Mouse (Mus musculus): Measurements from ENCODE around the gene Pgs1. TPM values are rescaled to one million over a fixed set of nuclear protein-coding genes. Genes with fewer than 3 reads are reported as not detected.

The Pgs1 gene
- total and polyA plus RNA-seq, 3 experiments: 38.1 to 60.5 (median 50.8) TPM

DNA sequence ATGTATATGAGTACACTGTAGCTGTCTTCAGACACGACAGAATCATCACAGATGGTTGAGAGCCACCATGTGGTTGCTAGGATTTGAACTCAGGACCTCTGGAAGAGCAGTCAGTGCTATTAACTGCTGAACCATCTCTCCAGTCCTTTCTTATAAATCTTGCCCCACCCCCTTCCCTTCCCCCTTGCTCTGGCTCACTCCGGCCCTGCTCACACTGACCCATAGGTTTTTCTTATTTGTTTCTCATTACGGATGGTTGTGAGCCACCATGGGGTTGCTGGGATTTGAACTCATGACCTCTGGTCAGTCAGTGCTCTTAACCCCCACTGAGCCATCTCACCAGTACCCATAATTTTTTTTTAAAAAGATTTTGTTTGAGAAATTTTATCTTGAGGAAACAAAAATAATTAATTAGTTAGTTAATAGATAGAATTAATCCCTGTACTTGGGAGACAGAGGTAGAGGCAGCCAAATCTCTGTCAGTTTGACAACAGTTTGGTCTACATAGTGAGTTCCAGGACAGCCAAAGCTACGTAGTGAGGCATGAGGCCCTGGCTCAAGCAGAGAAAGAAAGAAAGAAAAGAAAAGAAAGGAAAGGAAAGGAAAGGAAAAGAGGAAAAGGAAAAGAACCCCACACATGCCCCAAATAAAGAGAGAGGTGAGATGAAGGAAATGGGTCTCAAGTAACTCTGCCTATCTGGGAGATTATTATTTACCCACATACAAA, 46.9 kb upstream of the Pgs1 start:
- dilution Hi-C loops (cut with MboI; ENCODE audit: extremely low pct_ligation_motif_present, extremely low pct_unique_long_range_greater_than_20kb, low sequenced_read_pairs) (no loop called here), in situ Hi-C loops (cut with MboI; ENCODE audit: low pct_ligation_motif_present, low pct_unique_long_range_greater_than_20kb, low sequenced_read_pairs) (no loop called here)
- Histone ChIP-seq H3K36me3 (replicated peaks in 1 of 2; ENCODE audit: control insufficient read depth in 1 of 2, insufficient read depth in 1 of 2, low read length in 1 of 2) (no peaks in the 10 kb centered on the region), H3K9me3 (replicated peaks; ENCODE audit: low read length) (no peaks in the 10 kb centered on the region), H3K4me3 (replicated peaks in 1 of 3; ENCODE audit: low read depth in 2 of 3, low read length in 2 of 3, poor library complexity in 1 of 3) (no peak overlapping the region), H3K4me2 (ENCODE audit: insufficient read depth, low read depth, poor library complexity, severe bottlenecking) (no peak overlapping the region), H3K79me2 (replicated peaks; ENCODE audit: control insufficient read depth, extremely low read depth, insufficient read depth, poor library complexity, severe bottlenecking) (no peaks in the 10 kb centered on the region), H3K4me1 (ENCODE audit: control insufficient read depth in 1 of 2, insufficient read depth in 2 of 2) (peaks cover 2 to 22% of the 10 kb centered on the region in 2 experiments; a peak in 2 of 4 replicates), H3K9ac (ENCODE audit: insufficient read depth, low read depth) (no peak overlapping the region), H3K27ac (ENCODE audit: insufficient read depth, low read depth) (no peak overlapping the region), H3K27me3 (replicated peaks) (peaks cover 40% of the 10 kb centered on the region)
- TF ChIP-seq USF2 (conservative IDR thresholded peaks at IDR 0.05; ENCODE audit: low read depth, low read length) (no peak), IRF4 (IDR thresholded peaks at IDR 0.05; ENCODE audit: low read depth, low read length) (no peak), MAZ (IDR thresholded peaks at IDR 0.05; ENCODE audit: low read depth, low read length) (no peak), ETS1 (conservative IDR thresholded peaks at IDR 0.05; ENCODE audit: low read depth, low read length) (no peak), KAT2A (IDR thresholded peaks at IDR 0.05; ENCODE audit: insufficient replicate concordance, low read length) (no peak)
- DNase-seq (ENCODE audit: extremely low read depth): no peak

DNA sequence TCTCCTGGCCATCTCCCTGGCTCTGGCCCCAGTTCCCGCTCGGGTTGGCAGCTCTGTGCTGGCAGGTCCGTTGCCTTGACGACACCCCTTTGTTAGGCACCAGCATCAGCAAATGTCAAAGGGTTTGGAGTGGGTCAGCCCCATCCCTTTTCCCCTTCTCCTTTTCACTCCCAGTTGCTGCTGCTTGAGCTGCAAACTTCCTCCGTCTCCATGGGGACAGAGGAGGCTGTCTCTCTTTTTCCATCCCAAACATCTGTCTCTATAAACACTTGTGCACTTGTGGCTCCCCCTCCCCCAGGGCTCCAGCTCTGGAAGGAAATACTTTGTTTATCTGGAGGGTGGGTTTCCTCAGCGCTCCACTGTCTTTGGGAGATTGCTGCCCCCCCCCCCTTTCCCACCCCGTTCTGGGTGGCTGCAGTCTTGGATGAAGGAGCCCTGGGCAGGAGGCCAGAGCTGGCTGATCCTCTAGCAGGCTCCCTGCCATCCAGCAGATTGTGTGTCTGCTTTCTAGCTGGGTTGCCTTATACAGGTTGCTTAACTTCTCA, 46.3 kb upstream of the Pgs1 start:
- no peak overlapping the region for H3K4me2 ChIP-seq (ENCODE audit: insufficient read depth, low read depth, poor library complexity, severe bottlenecking)
- no peak overlapping the region for H3K4me3 ChIP-seq (replicated peaks in 1 of 3; ENCODE audit: low read depth in 2 of 3, low read length in 2 of 3, poor library complexity in 1 of 3)
- peaks cover 37% of the 10 kb centered on the region for H3K27me3 ChIP-seq (replicated peaks)
- no peak overlapping the region for H3K27ac ChIP-seq (ENCODE audit: insufficient read depth, low read depth)
- no peaks in the 10 kb centered on the region for H3K36me3 ChIP-seq (replicated peaks in 1 of 2; ENCODE audit: control insufficient read depth in 1 of 2, insufficient read depth in 1 of 2, low read length in 1 of 2)
- H3K9ac ChIP-seq (ENCODE audit: insufficient read depth, low read depth): no peak overlapping the region
- DNase-seq (ENCODE audit: extremely low read depth): peak; percentile 41
- peak; percentile 35; the same call in 1 of the 2 replicates for TF ChIP-seq EP300 (IDR thresholded peaks at IDR 0.05; ENCODE audit: low read length)
- no peak for TF ChIP-seq GABPA (IDR thresholded peaks at IDR 0.05; ENCODE audit: insufficient replicate concordance, low read depth, low read length)
- no peak for TF ChIP-seq CTCF (conservative IDR thresholded peaks at IDR 0.05 in 1 of 2, IDR thresholded peaks at IDR 0.05 in 1 of 2; ENCODE audit: low read depth in 2 of 2, low read length in 2 of 2)
- peak; percentile 38 for TF ChIP-seq IRF4 (IDR thresholded peaks at IDR 0.05; ENCODE audit: low read depth, low read length)
- TF ChIP-seq TCF12 (IDR thresholded peaks at IDR 0.05; ENCODE audit: low read depth, low read length): 0 out of 2 replicates have a peak, but pooled peaks have one; percentile 22
- no peaks in the 10 kb centered on the region for H3K79me2 ChIP-seq (replicated peaks; ENCODE audit: control insufficient read depth, extremely low read depth, insufficient read depth, poor library complexity, severe bottlenecking)
- in situ Hi-C loops (cut with MboI; ENCODE audit: low pct_ligation_motif_present, low pct_unique_long_range_greater_than_20kb, low sequenced_read_pairs) (no loop called here), dilution Hi-C loops (cut with MboI; ENCODE audit: extremely low pct_ligation_motif_present, extremely low pct_unique_long_range_greater_than_20kb, low sequenced_read_pairs) (no loop called here)
- peaks cover 2 to 22% of the 10 kb centered on the region in 2 experiments; a peak in 2 of 4 replicates for H3K4me1 ChIP-seq (ENCODE audit: control insufficient read depth in 1 of 2, insufficient read depth in 2 of 2)
- H3K9me3 ChIP-seq (replicated peaks; ENCODE audit: low read length): peaks cover 2% of the 10 kb centered on the region

DNA sequence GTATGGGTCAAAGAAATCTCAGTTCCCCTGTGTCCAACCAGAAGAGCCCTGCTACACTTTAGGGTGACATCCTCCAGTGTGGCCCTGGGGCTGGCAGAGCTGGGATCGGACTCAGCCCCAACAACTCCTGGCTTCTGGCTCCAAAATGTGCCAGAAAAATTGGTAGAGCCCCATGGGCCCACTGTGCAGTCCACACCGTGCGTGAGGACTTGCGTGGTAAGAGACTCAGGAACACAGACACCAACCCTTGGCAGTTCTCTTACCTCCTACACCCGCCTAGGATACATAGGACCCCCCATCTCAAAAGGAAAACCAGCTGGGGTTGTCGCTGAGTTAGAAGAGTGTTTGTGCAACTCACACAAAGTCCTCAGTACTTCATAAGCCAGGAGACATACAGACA, 45.2 kb upstream of the Pgs1 start:
- dilution Hi-C loops (cut with MboI; ENCODE audit: extremely low pct_ligation_motif_present, extremely low pct_unique_long_range_greater_than_20kb, low sequenced_read_pairs) (no loop called here), in situ Hi-C loops (cut with MboI; ENCODE audit: low pct_ligation_motif_present, low pct_unique_long_range_greater_than_20kb, low sequenced_read_pairs) (no loop called here)
- Histone ChIP-seq H3K4me1 (ENCODE audit: control insufficient read depth in 1 of 2, insufficient read depth in 2 of 2) (peaks cover 10 to 33% of the 10 kb centered on the region in 2 experiments), H3K9ac (ENCODE audit: insufficient read depth, low read depth) (no peak overlapping the region), H3K36me3 (replicated peaks in 1 of 2; ENCODE audit: control insufficient read depth in 1 of 2, insufficient read depth in 1 of 2, low read length in 1 of 2) (no peaks in the 10 kb centered on the region), H3K79me2 (replicated peaks; ENCODE audit: control insufficient read depth, extremely low read depth, insufficient read depth, poor library complexity, severe bottlenecking) (no peaks in the 10 kb centered on the region), H3K4me2 (ENCODE audit: insufficient read depth, low read depth, poor library complexity, severe bottlenecking) (no peak overlapping the region), H3K9me3 (replicated peaks; ENCODE audit: low read length) (peaks cover 2% of the 10 kb centered on the region), H3K4me3 (replicated peaks in 1 of 3; ENCODE audit: low read depth in 2 of 3, low read length in 2 of 3, poor library complexity in 1 of 3) (no peak overlapping the region), H3K27ac (ENCODE audit: insufficient read depth, low read depth) (no peak overlapping the region), H3K27me3 (replicated peaks) (peaks cover 27% of the 10 kb centered on the region)
- TF ChIP-seq KAT2A (IDR thresholded peaks at IDR 0.05; ENCODE audit: insufficient replicate concordance, low read length) (no peak), E2F4 (IDR thresholded peaks at IDR 0.05; ENCODE audit: insufficient replicate concordance, low read depth, low read length) (no peak), PAX5 (IDR thresholded peaks at IDR 0.05; ENCODE audit: low read length) (no peak), TBP (conservative IDR thresholded peaks at IDR 0.05; ENCODE audit: low read depth, low read length) (no peak), ZNF384 (IDR thresholded peaks at IDR 0.05; ENCODE audit: low read depth, low read length) (no peak), GABPA (IDR thresholded peaks at IDR 0.05; ENCODE audit: insufficient replicate concordance, low read depth, low read length) (no peak), CHD2 (IDR thresholded peaks at IDR 0.05; ENCODE audit: low read length) (no peak), NELFE (IDR thresholded peaks at IDR 0.05; ENCODE audit: low read depth, low read length) (no peak), MEF2A (IDR thresholded peaks at IDR 0.05; ENCODE audit: borderline replicate concordance, low read depth, low read length) (no peak)
- DNase-seq (ENCODE audit: extremely low read depth): no peak
